21 mouse cellular contexts compared by ENCODE assay signal in the genomic region with DNA sequence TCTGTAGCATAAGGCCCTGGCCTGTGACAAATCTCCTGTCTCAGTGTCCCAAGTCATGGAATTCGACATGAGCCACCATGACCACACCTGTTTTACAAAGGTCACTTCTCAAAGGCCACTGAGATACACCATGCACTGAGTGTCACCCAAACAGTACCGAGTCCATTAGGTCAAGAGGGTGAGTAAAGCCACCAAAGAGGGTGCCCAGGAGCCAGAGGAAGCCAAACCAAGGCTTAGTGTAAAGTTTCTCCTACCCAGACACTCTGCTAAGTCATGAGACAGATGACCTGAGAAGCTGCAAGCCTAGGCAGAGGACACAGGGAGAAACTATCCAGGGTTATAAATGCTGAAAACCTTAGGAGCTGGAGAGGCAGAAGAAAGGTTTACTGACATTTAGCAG.
"Had no signal": no experiment of that assay in that cellular context is flagged by ENCODE, and none has a peak within 500 bp of the region (broad histone marks: within the 10 kb centered on the region; RNA-seq: fewer than 3 reads in every experiment).

No protein-coding gene starts in this region.

- ATAC-seq: lung, postnatal 0 days; midbrain, embryonic 15.5 days had no signal

- H3K9me3 ChIP-seq: limb, embryonic 10.5 days; limb, embryonic 13.5 days; liver, embryonic 13.5 days; midbrain, embryonic 12.5 days; midbrain, embryonic 15.5 days; neural tube, embryonic 13.5 days had no signal

- H3K4me3 ChIP-seq: layer of hippocampus, adult 2 months; limb, embryonic 10.5 days; limb, embryonic 13.5 days; liver, embryonic 13.5 days; midbrain, embryonic 12.5 days; midbrain, embryonic 15.5 days; neural tube, embryonic 13.5 days had no signal

- H3K36me3 ChIP-seq: midbrain, embryonic 15.5 days had no signal

- H3K4me2 ChIP-seq: limb, embryonic 13.5 days; liver, embryonic 13.5 days; lung, embryonic 14.5 days; midbrain, embryonic 12.5 days; midbrain, embryonic 15.5 days; neural tube, embryonic 13.5 days had no signal

- H3K9ac ChIP-seq: limb, embryonic 13.5 days; liver, embryonic 13.5 days; lung, embryonic 14.5 days; midbrain, embryonic 12.5 days; midbrain, embryonic 15.5 days; neural tube, embryonic 13.5 days had no signal

- H3K27ac ChIP-seq: kidney, postnatal 0 days; layer of hippocampus, adult 2 months; limb, embryonic 10.5 days; limb, embryonic 13.5 days; liver, embryonic 13.5 days; macrophage; midbrain, embryonic 12.5 days; midbrain, embryonic 15.5 days; neural tube, embryonic 13.5 days; stomach, postnatal 0 days had no signal

- DNase-seq: kidney, adult 9 months; kidney, postnatal 25 days; layer of hippocampus, adult 9-11 months; liver; liver, embryonic 13.5 days; lung, embryonic 14.5 days; retina, postnatal 1 day; right cerebral cortex, postnatal 25 days; thymus, adult 2 months; thymus, postnatal 14 days; thymus, postnatal 4 days had no signal

- H3K27me3 ChIP-seq: limb, embryonic 13.5 days; liver, embryonic 13.5 days; midbrain, embryonic 12.5 days; midbrain, embryonic 15.5 days; neural tube, embryonic 13.5 days had no signal
